Mouse (Mus musculus) kidney, embryonic 14.5 days (tissue): ENCODE results near the gene Cyb5b. TPM values are rescaled to one million over a fixed set of nuclear protein-coding genes. Genes with fewer than 3 reads are reported as not detected.

Experiments used
- ATAC-seq: fragments of 200-750 bp; cut with Nextera tagmentation; 2 replicates; pipeline ENCODE4 v1.8.0; 2017; ENCODE audit warnings: moderate number of reproducible peaks, mild to moderate bottlenecking, moderate TSS enrichment, moderate library complexity; ENCODE audit not compliant: low FRiP score, low TSS enrichment
- H3K27ac ChIP-seq: fragments of 300-500 bp; sonication (generic); 2 replicates; pipeline ENCODE4 v1.5.1; 2014; ENCODE audit warnings: low read depth, mild to moderate bottlenecking, low read length, moderate library complexity, mixed read lengths
- H3K27me3 ChIP-seq: fragments of 300-500 bp; sonication (generic); 2 replicates; pipeline ENCODE4 v1.6.1; 2014; ENCODE audit warnings: mild to moderate bottlenecking, low read length; ENCODE audit not compliant: control insufficient read depth, insufficient read depth
- H3K36me3 ChIP-seq: fragments of 300-500 bp; sonication (generic); 2 replicates; pipeline ENCODE4 v1.6.1; 2014; ENCODE audit warnings: low read length, mixed read lengths; ENCODE audit not compliant: control insufficient read depth, insufficient read depth
- H3K4me1 ChIP-seq: fragments of 300-500 bp; sonication (generic); 2 replicates; pipeline ENCODE4 v1.6.1; 2014; ENCODE audit warnings: low read length, mixed read lengths; ENCODE audit not compliant: control insufficient read depth, insufficient read depth
- H3K4me2 ChIP-seq: fragments of 300-500 bp; sonication (generic); replicated peaks from 2 replicates; pipeline ENCODE4 v1.6.1; 2014; ENCODE audit warnings: low read depth, mild to moderate bottlenecking, low read length
- H3K4me3 ChIP-seq: fragments of 300-500 bp; sonication (generic); 2 replicates; pipeline ENCODE4 v1.5.1; 2014; ENCODE audit warnings: mild to moderate bottlenecking, low read length
- H3K9ac ChIP-seq: fragments of 300-500 bp; sonication (generic); 2 replicates; pipeline ENCODE4 v1.6.1; 2014; ENCODE audit warnings: low read depth, mild to moderate bottlenecking, low read length, moderate library complexity
- H3K9me3 ChIP-seq: fragments of 300-500 bp; sonication (generic); 2 replicates; pipeline ENCODE4 v1.6.1; 2016; ENCODE audit warnings: low read length; ENCODE audit not compliant: control insufficient read depth
- WGBS: fragments of 180-500 bp; shearing (Covaris S2); extraction: QIAGEN DNeasy Blood & Tissue Kit; methylation state at CpG from one replicate; pipeline ENCODE4 v1.1.7; 2014; 5-methylcytosine and 5-hydroxymethylcytosine counted together
- polyA plus RNA-seq: library from polyadenylated mRNA; unstranded; fragments of >200 nt; fragmentation: Nextera tagmentation; extraction: Ambion mirVana; gene quantifications from 2 replicates; pipeline ENCODE4 v1.2.1, GENCODE M21; 2014

Cyb5b gene
- polyA plus RNA-seq, 1 experiment from 2014 or later: 152 TPM

DNA sequence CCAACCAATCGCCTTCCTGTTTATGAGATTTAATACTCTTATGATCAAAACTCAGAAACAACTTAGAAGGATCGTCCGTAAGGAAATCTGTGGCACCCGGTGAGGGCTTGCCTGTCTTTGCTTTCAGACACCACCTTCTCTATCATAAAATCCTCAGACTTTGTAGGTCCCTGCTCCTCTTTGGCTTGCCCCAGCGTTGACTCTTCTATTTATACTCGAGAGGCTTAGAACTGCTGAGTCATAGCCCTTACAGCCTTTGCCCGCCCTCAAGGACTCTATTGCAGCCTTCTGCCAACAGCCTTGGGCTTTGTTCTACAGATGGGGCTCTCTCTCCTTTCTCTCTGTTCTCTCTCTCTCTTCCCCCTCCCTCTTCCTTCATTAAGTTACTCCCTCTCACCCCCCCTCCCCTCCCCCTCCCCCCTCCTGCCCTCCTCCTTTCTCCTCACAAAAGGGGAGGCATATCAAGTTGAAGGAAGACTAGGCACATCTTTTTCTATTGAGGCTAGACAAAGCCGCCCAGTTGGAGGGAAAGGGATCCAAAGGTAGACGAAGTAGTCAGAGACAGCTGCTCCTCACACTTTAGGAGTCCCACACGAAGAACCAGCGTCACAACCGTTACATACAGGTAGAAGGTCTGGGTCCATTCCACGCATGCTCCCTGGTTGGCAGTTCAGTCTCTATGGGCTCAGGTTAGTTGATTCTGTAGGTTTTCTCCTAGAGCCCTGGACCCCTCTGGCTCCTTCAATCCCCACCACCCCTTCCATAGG is 10.6 kb upstream of the Cyb5b start:
- no peak for ATAC-seq
- Histone ChIP-seq H3K9ac (no peak overlapping the region), H3K4me1 (peaks cover 16% of the 10 kb centered on the region), H3K4me3 (no peak overlapping the region), H3K27me3 (no peaks in the 10 kb centered on the region), H3K4me2 (no peak overlapping the region), H3K9me3 (no peaks in the 10 kb centered on the region), H3K36me3 (no peaks in the 10 kb centered on the region), H3K27ac (0 out of 2 replicates have a peak overlapping the region, but pooled peaks have one; percentile 4)
- WGBS: 56% methylated on average over 13 of the region's 13 CpGs

DNA sequence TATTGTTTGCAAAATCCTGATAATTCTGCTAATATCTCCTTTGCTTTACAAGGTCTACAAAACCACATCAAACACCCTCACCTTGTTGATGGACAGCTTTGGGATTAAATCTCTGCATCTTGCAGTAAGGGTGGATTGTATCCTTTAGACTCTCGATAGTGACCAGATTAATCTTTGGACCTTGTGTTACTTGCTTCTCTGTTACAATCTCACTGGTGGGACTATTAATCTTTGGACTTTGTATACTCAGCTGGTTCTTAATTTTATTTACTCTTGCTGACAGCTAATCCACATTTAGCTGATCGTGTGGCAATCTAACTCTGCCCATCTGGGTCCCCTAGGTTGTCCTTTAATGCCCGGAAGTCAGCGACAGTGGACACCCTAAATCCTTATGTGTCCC is 7.9 kb upstream of the Cyb5b start:
- no peak overlapping the region for H3K9ac ChIP-seq
- no peak for ATAC-seq
- no peak overlapping the region for H3K4me3 ChIP-seq
- no peaks in the 10 kb centered on the region for H3K9me3 ChIP-seq
- H3K27me3 ChIP-seq: no peaks in the 10 kb centered on the region
- H3K27ac ChIP-seq: no peak overlapping the region
- H3K36me3 ChIP-seq: no peaks in the 10 kb centered on the region
- peaks cover 7% of the 10 kb centered on the region; the same call in 1 of the 2 replicates for H3K4me1 ChIP-seq
- H3K4me2 ChIP-seq: no peak overlapping the region
- 68% methylated on average over 4 of the region's 4 CpGs for WGBS

DNA sequence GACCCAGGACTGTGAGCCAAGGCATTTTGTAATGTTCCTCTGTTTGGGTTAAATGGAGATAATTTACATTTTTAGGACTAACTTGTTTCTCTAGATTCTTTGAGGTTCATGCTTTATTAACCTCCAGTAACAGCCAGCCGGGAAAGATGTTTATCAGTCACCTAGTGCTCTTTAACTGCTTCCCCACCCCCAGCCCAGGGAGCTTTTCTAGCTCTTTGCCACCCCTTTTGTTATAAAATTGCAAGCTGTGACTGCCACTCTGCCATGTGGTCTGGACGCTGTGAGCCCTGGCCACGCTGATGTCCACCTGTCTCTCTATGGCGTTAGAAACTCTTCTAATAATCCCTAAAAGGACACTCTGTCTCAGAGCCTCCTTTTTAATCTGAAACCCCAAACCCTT is 6.9 kb upstream of the Cyb5b start:
- Histone ChIP-seq H3K9ac (no peak overlapping the region), H3K4me2 (no peak overlapping the region), H3K4me3 (no peak overlapping the region), H3K4me1 (peaks cover 7% of the 10 kb centered on the region; the same call in 1 of the 2 replicates), H3K27ac (peak overlapping the region; percentile 25; the same call in 1 of the 2 replicates), H3K9me3 (no peaks in the 10 kb centered on the region), H3K36me3 (no peaks in the 10 kb centered on the region), H3K27me3 (no peaks in the 10 kb centered on the region)
- 0 out of 2 replicates have a peak, but pooled peaks have one; percentile 33 for ATAC-seq
- 40% methylated on average over 4 of the region's 4 CpGs for WGBS

DNA sequence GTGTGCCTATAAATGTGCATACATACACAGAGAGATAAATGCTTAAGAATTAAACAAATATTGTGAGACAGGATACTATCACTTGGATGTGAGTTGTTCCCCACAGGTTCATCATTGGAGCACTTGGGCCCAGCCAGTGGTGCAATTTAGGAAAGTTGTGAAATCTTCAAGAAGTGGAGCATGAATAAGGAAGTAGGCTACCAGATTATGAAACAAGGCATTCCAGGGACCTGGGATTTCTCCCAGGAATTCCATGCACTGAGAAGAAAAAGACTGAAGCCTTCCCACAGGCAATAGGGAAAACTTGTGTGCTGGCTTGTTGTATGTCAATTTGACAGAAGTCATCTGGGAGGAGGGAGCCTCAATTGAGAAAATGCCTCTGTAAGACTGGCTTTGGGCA is 4.3 kb upstream of the Cyb5b start:
- no peak overlapping the region for H3K9ac ChIP-seq
- no peak overlapping the region for H3K4me3 ChIP-seq
- no peaks in the 10 kb centered on the region for H3K36me3 ChIP-seq
- no peak overlapping the region for H3K4me2 ChIP-seq
- H3K9me3 ChIP-seq: no peaks in the 10 kb centered on the region
- H3K27ac ChIP-seq: no peak overlapping the region
- no peak for ATAC-seq
- H3K27me3 ChIP-seq: no peaks in the 10 kb centered on the region
- no peaks in the 10 kb centered on the region for H3K4me1 ChIP-seq

DNA sequence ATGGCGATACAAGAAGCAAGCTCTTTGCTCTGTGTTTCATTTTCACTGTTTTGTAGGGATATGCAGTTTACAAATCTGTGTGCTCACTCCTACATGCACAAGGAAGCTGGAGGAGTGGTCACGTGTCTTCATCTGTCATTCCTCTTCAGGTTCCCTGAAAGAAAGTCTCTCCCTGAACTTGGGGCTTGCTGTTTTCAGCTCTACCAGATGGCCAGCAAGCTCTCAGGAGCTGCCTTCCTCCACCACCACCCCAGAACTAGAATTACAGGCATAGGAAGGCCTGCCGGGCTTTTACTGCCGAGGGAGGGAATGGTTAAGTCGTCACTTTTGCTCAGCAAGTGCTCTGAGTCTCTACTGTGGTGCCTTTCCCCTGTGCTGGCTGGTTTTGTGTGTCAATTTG is 1.6 kb upstream of the Cyb5b start:
- H3K27ac ChIP-seq: no peak overlapping the region
- WGBS: 62% methylated on average over 5 of the region's 5 CpGs
- no peak for ATAC-seq
- no peaks in the 10 kb centered on the region for H3K9me3 ChIP-seq
- H3K27me3 ChIP-seq: no peaks in the 10 kb centered on the region
- no peak overlapping the region for H3K4me2 ChIP-seq
- H3K4me3 ChIP-seq: no peak overlapping the region
- no peaks in the 10 kb centered on the region for H3K4me1 ChIP-seq
- no peak overlapping the region for H3K9ac ChIP-seq
- peaks cover 8% of the 10 kb centered on the region for H3K36me3 ChIP-seq

DNA sequence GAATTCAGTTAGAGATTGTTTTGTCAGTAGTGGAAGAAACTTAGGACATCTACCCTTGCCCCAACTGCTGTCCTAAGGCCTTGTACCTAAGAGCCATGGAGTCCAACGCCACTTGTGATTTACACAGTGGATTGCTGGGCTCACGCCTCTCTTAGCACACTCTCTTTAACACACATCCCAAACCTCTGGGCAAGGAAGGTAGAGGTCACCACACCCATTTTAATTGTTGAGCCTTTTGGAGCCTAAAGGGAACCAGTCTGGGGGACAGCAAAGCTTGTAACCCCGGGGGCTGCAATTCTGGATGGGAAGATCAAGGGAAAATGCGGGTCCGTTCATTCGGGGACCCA is 410 bp upstream of the Cyb5b start:
- Histone ChIP-seq H3K9ac (peak overlapping the region; percentile 44; the same call in 1 of the 2 replicates), H3K9me3 (no peaks in the 10 kb centered on the region), H3K4me2 (peak overlapping the region; percentile 66), H3K27me3 (no peaks in the 10 kb centered on the region), H3K27ac (peak overlapping the region; percentile 53; the same call in 1 of the 2 replicates), H3K4me1 (no peaks in the 10 kb centered on the region), H3K36me3 (peaks cover 13% of the 10 kb centered on the region), H3K4me3 (peak overlapping the region; percentile 78)
- peak; percentile 21; the same call in 1 of the 2 replicates for ATAC-seq
- 28% methylated on average over 6 of the region's 6 CpGs for WGBS

DNA sequence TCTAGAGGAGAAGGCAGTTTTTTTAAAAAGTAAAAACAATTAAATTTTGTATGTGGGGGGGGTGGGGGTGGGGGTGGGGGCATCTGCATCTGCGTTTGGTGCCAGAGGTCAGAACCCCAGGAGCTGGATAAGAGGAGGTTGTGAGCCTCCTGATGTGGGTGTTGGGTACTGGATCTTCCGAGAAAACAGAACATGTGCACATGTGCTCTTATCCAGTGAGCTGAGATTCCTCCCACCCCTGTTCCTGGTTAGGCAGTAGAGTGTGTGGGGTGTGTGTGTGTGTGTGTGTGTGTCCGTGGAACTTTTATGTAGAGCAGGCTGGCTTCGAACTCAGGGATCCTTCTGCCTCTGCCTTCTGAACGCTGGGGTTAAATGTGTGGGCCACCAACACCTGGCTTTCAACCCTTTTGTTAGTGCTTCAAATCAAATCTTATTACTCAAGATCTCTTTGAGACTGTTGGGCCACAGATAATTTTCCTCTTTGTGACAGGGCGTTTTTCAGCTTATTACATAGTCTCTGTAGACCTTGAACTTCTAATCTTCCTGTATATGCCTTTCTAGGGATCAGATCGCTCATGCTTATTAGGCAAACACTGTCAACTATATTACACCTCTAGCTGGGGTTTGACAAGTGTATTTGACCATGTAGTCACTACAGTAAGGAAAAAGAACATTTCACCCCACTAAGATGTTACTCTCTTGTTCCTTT is 926 bp downstream of the Cyb5b start:
- ATAC-seq: no peak
- H3K4me3 ChIP-seq: peak overlapping the region; percentile 78
- H3K27ac ChIP-seq: peak overlapping the region; percentile 3
- peak overlapping the region; percentile 66 for H3K4me2 ChIP-seq
- H3K36me3 ChIP-seq: peaks cover 25% of the 10 kb centered on the region
- H3K4me1 ChIP-seq: no peaks in the 10 kb centered on the region
- WGBS: 73% methylated on average over 7 of the region's 7 CpGs
- peak overlapping the region; percentile 84 for H3K9ac ChIP-seq
- no peaks in the 10 kb centered on the region for H3K9me3 ChIP-seq
- H3K27me3 ChIP-seq: no peaks in the 10 kb centered on the region

DNA sequence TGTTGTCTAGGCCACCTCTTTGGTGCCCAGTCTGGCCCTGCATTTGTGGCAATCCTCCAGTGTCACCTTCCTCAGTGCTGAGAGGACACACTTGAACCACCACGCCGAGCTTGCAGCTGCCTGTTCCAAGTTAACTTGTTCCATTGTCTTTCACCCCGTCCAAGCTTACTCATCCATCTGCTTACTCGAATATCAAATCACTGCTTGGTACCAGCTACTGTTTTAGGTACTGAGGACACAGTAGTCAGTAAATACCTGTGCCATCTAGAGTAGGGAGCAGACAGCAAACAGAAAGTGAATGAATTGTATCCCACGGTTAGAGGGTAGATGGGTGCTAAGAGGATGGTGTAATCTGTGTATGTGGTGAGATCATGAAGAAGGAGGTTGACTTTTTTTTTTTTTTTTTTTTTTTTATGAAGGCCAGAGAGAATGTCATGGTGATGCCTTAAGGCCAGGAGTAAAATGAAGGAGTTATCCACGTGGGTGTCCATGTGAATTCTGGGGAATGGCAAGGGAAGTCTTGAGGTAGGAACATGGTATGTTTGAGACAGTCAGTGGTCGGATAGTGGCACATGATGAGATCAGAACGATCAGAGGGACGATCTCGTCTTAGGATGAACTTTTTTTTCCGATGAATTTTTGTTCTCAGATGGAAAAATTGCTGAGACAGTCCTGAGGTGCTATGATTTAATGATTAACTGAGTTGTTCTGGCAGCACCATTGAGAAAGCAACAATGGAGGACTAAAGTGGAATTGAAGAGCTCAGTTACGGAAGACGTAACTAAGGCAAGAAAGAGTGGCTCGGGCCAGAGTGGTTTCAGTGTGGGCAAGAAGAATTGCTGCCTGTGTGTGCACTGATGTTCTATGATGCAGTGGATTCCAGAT is 3.1 kb downstream of the Cyb5b start:
- peaks cover 33% of the 10 kb centered on the region for H3K36me3 ChIP-seq
- H3K4me2 ChIP-seq: no peak overlapping the region
- WGBS: 90% methylated on average over 14 of the region's 14 CpGs
- H3K9me3 ChIP-seq: no peaks in the 10 kb centered on the region
- ATAC-seq: no peak
- no peak overlapping the region for H3K27ac ChIP-seq
- no peaks in the 10 kb centered on the region for H3K27me3 ChIP-seq
- H3K9ac ChIP-seq: no peak overlapping the region
- no peak overlapping the region for H3K4me3 ChIP-seq
- H3K4me1 ChIP-seq: no peaks in the 10 kb centered on the region
